Mouse (Mus musculus) small intestine, adult 2 months (tissue): ENCODE data around the gene Tfb2m. TPM values are rescaled to one million over a fixed set of nuclear protein-coding genes. Genes with fewer than 3 reads are reported as not detected.

Experiments
- H3K27ac ChIP-seq: fragments of 200-500 bp; 2 replicates; pipeline ENCODE4 v1.5.1; 2012; ENCODE audit warnings: low read depth, low read length, control low read depth, inconsistent platforms; ENCODE audit not compliant: insufficient read depth
- H3K27me3 ChIP-seq: fragments of 200-500 bp; 2 replicates; pipeline ENCODE4 v1.6.1; 2012; ENCODE audit warnings: mild to moderate bottlenecking, moderate library complexity, low read length, inconsistent platforms; ENCODE audit not compliant: control insufficient read depth, insufficient read depth
- H3K36me3 ChIP-seq: fragments of 200-500 bp; 2 replicates; pipeline ENCODE4 v1.6.1; 2012; ENCODE audit warnings: mild to moderate bottlenecking, low read length, control low read depth, inconsistent platforms; ENCODE audit not compliant: control insufficient read depth, insufficient read depth
- H3K4me1 ChIP-seq: fragments of 200-500 bp; 2 replicates; pipeline ENCODE4 v1.6.1; 2012; ENCODE audit warnings: low read length, inconsistent platforms, mixed read lengths; ENCODE audit not compliant: control insufficient read depth, insufficient read depth, insufficient read length
- H3K4me3 ChIP-seq: fragments of 200-500 bp; 2 replicates; pipeline ENCODE4 v1.5.1; 2012; ENCODE audit warnings: low read depth, mild to moderate bottlenecking, control low read depth, inconsistent platforms, low read length, moderate library complexity
- CTCF ChIP-seq: fragments of 200-500 bp; IDR thresholded peaks from 2 replicates; pipeline ENCODE4 v1.5.1; 2012; ENCODE audit warnings: low read depth, mild to moderate bottlenecking, control low read depth, inconsistent platforms, low read length, moderate library complexity, mixed read lengths; ENCODE audit not compliant: insufficient replicate concordance, insufficient read length; ENCODE audit errors: extremely low read depth
- POLR2A ChIP-seq: fragments of 200-500 bp; IDR thresholded peaks from 2 replicates; pipeline ENCODE4 v1.6.1; 2012; ENCODE audit warnings: low read depth, mild to moderate bottlenecking, control low read depth, inconsistent platforms, low read length, moderate library complexity
- WGBS: fragments of 180-500 bp; shearing (Covaris S2); methylation state at CpG from one replicate; pipeline ENCODE4 v1.1.7; 2018; 5-methylcytosine and 5-hydroxymethylcytosine counted together
- polyA plus RNA-seq: library from polyadenylated mRNA; depleted of rRNA; stranded (reverse); fragments of >200 nt; gene quantifications from 2 replicates; pipeline ENCODE4 v1.2.3, GENCODE M21; 2012

Tfb2m gene
- polyA plus RNA-seq, 1 experiment: 2.7 TPM

GRCm38 (mm10) chr1:179584220-179584619 is 38.2 kb upstream of the Tfb2m start:
- Histone ChIP-seq H3K36me3 (peaks cover 6% of the 10 kb centered on the region; the same call in 1 of the 2 replicates), H3K4me3 (no peak overlapping the region), H3K4me1 (peaks cover 27% of the 10 kb centered on the region), H3K27me3 (no peaks in the 10 kb centered on the region), H3K27ac (no peak overlapping the region)
- TF ChIP-seq POLR2A: no peak
- no peak for TF ChIP-seq CTCF
- 90% methylated on average over 4 of the region's 4 CpGs for WGBS

- no peak overlapping the region for H3K27ac ChIP-seq
- 92% methylated on average over 3 of the region's 3 CpGs for WGBS
- TF ChIP-seq POLR2A: no peak
- TF ChIP-seq CTCF: no peak
- H3K4me3 ChIP-seq: no peak overlapping the region
- peaks cover 6% of the 10 kb centered on the region; the same call in 1 of the 2 replicates for H3K36me3 ChIP-seq
- H3K27me3 ChIP-seq: no peaks in the 10 kb centered on the region
- peaks cover 24% of the 10 kb centered on the region for H3K4me1 ChIP-seq
Measured at GRCm38 (mm10) chr1:179583090-179583489, 37.0 kb upstream of the Tfb2m start.

- Histone ChIP-seq H3K4me1 (peaks cover 15% of the 10 kb centered on the region), H3K27me3 (no peaks in the 10 kb centered on the region), H3K27ac (peak overlapping the region; percentile 60), H3K36me3 (peaks cover 6% of the 10 kb centered on the region; the same call in 1 of the 2 replicates), H3K4me3 (no peak overlapping the region)
- 16% methylated on average over 6 of the region's 6 CpGs for WGBS
- TF ChIP-seq CTCF: no peak
- no peak for TF ChIP-seq POLR2A
Measured at GRCm38 (mm10) chr1:179582021-179582433, 36.0 kb upstream of the Tfb2m start.

- TF ChIP-seq CTCF (no peak), POLR2A (no peak)
- Histone ChIP-seq H3K27ac (peak overlapping the region; percentile 60; the same call in 1 of the 2 replicates), H3K27me3 (no peaks in the 10 kb centered on the region), H3K4me1 (peaks cover 11% of the 10 kb centered on the region), H3K4me3 (no peak overlapping the region), H3K36me3 (peaks cover 6% of the 10 kb centered on the region; the same call in 1 of the 2 replicates)
- WGBS: 45% methylated on average over 10 of the region's 10 CpGs
Measured at GRCm38 (mm10) chr1:179581422-179581821, 35.4 kb upstream of the Tfb2m start.

GRCm38 (mm10) chr1:179580200-179580599 is 34.1 kb upstream of the Tfb2m start:
- WGBS: 25% methylated on average over 8 of the region's 8 CpGs
- TF ChIP-seq POLR2A (no peak), CTCF (no peak)
- H3K27me3 ChIP-seq: no peaks in the 10 kb centered on the region
- H3K4me1 ChIP-seq: peaks cover 3% of the 10 kb centered on the region
- H3K4me3 ChIP-seq: no peak overlapping the region
- H3K36me3 ChIP-seq: peaks cover 6% of the 10 kb centered on the region; the same call in 1 of the 2 replicates
- no peak overlapping the region for H3K27ac ChIP-seq

GRCm38 (mm10) chr1:179578625-179579024 is 32.6 kb upstream of the Tfb2m start:
- WGBS: 49% methylated on average over 6 of the region's 6 CpGs
- Histone ChIP-seq H3K4me3 (no peak overlapping the region), H3K27ac (no peak overlapping the region), H3K27me3 (no peaks in the 10 kb centered on the region), H3K36me3 (peaks cover 6% of the 10 kb centered on the region; the same call in 1 of the 2 replicates), H3K4me1 (peaks cover 3% of the 10 kb centered on the region)
- no peak for TF ChIP-seq POLR2A
- TF ChIP-seq CTCF: no peak

- H3K36me3 ChIP-seq: no peaks in the 10 kb centered on the region
- no peak for TF ChIP-seq CTCF
- no peak for TF ChIP-seq POLR2A
- 75% methylated on average over 6 of the region's 6 CpGs for WGBS
- 0 out of 2 replicates have a peak overlapping the region, but pooled peaks have one; percentile 9 for H3K27ac ChIP-seq
- H3K4me3 ChIP-seq: no peak overlapping the region
- H3K4me1 ChIP-seq: peaks cover 7% of the 10 kb centered on the region; the same call in 1 of the 2 replicates
- no peaks in the 10 kb centered on the region for H3K27me3 ChIP-seq
Measured at GRCm38 (mm10) chr1:179573650-179574206, 27.7 kb upstream of the Tfb2m start.
